Mouse (Mus musculus) CD4-positive helper T cell, adult 2 months (primary cell): Measurements from ENCODE around the gene Pxdc1.

Source experiments
- DNase-seq: peaks from one replicate; pipeline ENCODE4 v3.0.0-alpha.2; 2012; ENCODE audit warnings: low read depth, missing footprints, low spot score

Pxdc1 gene

DNA sequence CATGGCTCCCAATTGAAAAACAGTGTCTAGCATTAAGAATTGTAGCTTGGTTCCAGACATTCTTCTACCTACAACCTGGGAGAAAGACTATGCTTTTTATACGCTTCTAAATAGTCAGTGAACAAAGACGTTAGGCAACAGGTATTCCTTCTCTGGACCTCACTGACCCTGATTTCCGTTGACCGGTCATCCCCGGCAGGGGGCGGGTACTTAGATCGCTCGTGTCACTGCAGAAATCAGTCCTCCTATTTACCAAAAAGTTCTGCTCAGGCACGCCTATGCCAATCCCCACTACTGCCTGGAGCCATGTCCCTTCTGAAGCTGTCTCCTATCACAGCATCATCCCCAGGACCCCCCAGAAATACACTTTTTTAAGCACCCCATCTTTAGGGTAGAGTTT is at the start of gene Pxdc1:
Gene Pxdc1 (minus strand): TSS at position 96 of the 400 bp plus-strand sequence.
- DNase-seq: no peak

DNA sequence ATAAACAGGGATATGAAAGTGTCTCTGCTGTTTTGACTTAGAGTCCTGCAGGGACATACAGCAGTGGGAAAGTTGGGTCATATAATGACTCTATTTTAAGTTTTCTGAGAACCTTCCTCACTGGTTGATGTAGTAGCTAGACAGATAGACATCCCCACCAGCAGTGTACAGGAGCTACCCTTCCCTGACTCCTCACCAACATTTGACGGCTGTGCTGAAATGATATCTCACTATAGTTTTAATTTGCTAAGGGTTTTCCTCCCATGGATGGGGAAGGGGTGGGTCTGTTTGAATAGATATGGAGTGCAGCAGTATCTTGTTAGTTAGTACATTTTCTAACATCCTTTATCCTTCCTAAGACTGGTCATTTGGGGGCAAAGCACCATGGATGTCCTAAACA is 47.3 kb upstream of the Pxdc1 start:
- DNase-seq: no peak

DNA sequence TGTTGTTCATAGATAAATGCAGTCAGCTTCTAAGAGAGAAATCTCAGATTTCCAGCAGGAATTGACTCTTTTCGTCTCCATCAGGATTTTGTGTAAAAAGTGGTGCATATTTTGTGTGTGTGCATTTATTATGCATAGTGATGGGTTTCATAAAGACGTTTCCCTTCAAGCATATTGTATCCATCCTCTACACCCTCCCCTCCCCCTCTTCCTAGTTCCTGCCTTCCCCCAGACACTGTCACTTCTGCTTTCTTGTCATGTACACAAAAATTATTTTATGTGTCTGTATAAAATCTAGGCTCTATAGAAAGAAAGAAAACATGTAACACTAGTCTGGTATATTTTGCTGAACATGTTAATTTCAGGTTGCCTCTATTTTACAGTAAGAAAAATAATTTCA is 46.8 kb upstream of the Pxdc1 start:
- no peak for DNase-seq

DNA sequence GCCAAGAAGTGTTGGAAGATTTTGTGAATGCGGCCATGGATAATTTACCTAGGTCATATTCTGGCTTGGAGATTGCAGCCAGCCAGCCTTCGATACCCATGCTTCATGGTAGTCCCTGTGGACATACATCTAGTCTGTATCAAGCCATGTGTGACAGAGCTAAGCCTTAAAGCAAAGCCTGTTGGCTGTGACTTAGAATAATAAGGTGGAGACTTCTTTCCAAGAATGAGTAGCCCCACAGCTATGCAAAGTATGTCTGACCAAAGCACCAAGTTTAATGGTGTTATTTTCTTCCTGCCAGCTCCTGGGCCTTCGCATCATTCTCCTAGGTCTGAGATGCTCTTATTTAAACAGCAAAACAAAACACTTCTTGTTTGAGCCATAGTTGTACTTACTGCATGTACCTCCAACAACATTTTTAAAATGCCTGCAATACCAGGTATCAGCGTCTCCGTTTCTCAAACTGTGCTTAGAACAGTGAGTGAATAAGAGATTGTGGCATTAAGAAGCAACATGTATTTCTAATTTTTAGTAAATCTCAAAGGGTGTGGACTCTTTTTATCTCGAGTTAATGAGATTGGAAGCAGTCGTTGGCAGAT is 43.5 kb upstream of the Pxdc1 start:
- DNase-seq: no peak

DNA sequence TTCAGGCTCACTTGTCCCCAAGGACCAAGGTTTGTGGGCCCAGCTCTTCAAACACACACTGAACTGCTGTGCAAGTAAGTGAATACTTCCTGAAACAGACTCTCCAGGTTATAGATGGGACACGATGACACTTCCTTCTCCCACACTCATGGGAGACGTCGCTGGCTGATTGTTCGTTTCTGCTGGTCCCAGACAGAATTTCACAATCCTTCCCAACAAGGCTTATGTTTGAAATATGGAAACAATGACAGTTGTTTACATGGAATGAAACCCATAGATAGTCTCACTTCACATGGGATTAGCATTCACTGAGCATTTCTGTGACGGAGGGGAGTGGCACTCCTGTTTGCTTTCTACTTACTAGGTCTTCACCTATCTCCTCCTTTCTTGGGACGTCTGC is 39.8 kb upstream of the Pxdc1 start:
- no peak for DNase-seq

DNA sequence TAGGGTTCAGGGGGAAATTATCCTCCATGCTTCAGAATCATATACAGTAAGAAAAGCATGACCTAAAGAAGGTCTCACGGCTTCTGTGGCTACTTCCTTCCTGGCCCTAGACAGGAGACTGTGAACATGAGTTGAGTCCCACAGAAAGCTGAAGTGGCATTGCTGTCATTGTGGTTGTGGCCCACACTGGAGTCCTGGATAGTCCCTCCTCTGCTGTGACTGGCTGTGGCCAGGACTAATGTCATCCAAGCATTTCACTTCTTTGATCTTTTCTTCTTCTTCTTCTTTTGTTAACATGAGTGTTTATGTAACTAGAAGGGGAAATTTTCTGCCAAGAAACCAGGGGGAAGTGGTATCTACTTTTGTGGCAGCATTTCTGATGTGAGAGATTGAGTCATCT is 37.8 kb upstream of the Pxdc1 start:
- DNase-seq: no peak

DNA sequence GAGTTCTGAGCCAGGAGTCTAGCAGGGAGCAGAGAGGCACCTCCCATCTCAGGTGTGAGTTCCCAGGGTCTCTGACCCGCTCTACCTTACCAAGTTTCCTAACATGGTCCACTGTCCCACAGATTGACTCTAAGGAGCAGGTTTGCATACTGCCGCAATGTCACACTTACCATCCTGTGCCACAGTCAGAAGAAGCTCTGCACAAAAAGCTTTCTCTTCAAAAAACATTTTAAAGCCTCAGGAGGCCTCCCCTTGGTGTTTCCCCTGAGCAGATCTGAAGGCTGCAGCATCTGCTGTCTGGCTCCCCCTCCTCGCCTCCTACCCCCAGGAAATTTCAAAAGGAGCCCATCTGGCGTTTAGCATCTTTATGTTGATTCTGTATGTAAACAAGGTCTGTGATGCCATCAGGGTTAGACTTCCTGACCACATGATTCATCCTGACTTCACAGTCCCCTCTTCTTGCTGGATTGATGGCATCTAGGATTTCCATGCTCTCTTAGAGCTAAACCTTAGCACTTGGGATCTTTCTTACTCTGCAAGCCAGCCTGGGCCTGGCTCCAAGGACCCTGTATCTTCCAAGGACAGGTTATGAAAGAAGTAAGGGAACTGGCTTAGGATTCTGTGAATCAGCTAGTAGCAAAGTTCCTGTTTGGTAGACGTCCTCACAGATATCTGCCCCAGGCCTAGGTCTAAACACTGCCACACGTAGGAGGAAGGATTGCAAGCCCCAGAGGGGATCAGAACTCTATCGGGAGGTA is 31.9 kb upstream of the Pxdc1 start:
- no peak for DNase-seq

DNA sequence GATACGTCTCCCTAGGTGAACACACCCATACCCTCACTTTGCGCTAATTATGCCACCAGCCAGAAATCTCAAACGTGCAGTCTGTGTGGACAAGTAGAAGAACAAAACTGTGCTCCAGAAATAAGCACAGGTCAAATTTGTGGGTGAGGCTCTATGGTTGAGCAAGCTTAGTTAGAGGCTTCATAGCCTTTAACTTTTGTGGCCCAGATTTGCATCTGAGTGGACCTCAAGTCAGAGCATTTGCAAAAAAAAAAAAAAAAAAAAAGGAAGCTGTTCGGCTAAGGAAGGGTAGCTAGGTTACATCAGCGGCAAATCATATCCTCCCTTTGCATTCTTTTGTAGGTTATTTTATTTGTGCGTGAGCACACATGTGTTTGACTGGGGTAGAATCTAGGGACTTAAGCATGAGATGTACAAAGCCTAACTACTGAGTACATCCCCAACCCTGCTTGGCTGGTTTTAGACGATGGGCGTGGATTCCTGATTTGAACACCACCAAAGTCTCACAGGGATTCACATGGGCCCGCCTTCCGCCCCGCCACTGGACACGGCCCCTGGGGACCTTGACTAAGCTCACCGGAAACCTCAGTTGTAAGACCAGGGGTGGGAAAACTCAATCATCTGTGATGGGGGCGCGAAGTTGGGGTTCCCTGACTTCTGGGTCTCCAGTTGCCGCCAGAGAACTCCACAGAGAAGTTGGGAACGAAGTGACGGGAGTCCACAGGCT is 30.6 kb upstream of the Pxdc1 start:
- DNase-seq: no peak

DNA sequence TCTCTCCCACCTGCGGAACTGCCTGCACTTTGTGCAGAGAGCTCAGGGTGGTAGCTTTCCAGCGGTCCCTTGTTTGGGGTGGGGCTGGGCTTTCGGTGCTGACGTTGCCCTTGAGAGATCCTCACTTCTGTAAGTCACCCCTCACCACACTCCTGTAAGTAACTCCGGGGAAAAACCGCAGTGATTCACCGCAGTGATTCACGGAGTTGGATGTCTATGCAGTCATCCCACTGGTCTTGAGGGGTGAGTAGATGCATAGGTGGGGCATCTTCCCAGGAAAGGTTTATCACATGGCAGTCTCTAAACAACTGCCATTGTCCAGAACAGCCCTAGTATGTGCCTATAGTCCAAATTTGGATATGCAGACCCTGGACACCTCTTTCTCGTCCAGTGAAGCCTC is 30.0 kb upstream of the Pxdc1 start:
- DNase-seq: no peak

DNA sequence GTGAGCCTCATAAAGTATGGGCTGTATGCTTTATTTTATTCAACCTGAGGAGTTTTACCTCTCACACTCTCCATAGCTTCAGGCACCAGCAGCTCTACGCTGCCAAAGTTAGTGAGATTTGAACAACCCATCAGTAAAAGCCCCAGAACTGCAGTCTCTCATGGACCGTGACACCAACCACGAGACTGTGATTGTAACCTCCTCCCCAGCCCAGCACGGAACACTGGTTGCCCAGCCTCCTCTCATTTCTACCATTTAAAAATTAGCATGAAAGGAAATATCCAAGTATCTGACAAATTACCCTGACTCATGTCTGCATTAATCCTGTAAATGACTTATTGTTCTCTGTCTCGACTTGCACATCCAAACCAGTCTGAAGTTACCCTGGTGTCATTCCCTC is 23.2 kb upstream of the Pxdc1 start:
- DNase-seq: no peak

DNA sequence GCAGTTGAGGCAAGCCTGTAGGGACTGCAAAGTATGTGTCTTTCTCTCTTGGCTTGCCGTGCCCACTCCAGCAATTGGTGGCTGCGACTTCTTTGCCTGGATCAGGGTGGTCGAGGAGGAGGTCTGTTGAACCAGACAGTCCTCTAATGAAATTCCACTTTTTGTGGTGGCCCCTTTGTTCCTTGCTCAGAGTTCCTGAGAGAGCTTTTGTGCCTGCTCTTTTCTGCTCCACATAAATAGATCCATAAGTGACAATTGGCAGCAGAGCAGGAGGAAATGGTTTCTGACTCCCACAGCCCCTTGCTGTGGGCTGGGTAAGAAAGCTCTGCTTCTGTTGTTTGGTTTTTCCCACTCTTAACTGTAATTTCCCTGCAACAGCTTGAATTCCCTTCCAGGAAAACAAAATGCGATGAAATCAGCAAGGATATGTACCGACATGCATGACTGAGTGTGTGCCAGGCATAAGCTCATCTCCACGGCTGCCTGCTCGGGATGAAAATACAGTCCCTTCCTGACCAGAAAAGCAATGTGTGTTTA is 22.6 kb upstream of the Pxdc1 start:
- no peak for DNase-seq

DNA sequence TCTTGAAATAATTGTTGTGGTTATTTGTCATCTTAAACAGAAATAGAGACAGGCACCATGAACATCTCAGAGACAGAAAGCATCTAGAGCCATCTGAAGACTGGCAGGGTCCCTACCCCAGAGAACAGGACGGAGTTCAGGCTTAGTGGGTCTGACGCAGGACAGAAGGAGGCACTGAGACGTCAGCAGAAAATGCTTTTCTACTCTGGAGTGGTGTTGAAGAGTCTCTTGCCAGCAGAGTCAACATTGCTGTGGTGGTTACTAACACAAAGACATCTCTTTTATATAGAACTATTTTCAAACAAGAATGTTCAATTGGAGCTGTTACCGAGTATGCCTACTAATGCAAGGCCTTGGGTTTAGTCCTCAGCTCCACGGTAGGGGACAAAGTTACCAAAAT is 20.1 kb upstream of the Pxdc1 start:
- DNase-seq: no peak

DNA sequence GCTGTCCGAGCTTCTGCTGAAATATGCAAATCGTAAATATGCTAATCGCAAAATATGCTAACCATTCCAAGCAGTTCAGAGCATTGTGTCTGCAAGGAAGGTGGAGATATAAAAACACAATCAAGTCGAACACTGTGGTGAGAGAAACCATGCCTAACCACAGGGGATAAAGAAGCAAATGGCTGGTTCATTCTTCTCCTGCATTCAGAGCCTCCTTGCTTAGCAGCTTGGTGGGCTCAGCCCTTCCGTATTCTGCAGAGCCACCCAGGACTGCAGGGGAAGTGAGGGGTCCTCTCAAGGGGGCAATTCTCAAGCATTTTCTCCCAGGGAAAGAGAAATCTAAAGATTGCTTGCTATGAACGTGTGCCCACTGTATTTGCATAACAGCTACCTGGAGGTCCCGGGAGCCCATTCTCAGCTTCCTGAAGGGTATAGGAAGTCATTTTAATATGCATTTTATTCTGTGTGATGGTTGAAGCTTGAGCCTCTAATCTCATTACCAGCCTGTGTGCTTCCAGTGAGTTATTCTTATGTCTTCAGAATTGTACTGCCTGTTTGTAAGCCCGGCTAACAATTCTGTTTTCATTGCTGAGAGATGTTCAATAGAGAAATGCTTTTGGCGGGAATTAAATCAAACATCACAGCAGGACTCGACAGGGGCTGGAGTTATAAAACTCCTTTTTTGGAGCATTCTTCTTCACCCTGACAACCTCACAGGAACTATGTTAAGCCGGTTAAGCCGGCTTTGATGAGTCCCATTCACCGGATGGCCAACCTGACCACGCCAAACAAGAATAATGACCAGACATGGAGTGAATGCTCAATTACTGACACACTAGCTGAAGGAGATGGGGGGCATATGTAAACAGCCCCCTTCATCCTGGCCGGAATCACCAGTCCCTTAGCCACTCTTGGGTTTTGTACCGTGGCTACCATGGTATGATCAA is 16.9 kb upstream of the Pxdc1 start:
- DNase-seq: no peak

DNA sequence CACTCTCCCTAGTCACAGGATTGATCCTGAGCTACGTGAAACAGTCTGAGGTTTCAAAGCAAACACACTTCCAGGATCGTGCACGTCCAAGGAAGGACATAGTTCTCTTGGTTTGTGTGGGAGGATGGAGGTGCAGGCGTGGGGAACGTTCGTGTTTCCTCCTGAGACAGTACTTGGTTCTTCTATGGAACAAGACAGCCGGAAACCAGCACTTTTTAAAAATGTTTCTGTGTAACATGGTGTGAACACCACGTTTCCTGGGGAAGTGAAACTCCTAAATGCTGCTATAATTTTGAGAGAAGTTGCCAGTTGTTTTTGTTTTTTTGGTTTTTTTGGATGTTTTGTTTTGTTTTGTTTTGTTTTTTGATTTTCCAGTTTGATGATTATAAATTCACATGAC is 13.9 kb upstream of the Pxdc1 start:
- no peak for DNase-seq

DNA sequence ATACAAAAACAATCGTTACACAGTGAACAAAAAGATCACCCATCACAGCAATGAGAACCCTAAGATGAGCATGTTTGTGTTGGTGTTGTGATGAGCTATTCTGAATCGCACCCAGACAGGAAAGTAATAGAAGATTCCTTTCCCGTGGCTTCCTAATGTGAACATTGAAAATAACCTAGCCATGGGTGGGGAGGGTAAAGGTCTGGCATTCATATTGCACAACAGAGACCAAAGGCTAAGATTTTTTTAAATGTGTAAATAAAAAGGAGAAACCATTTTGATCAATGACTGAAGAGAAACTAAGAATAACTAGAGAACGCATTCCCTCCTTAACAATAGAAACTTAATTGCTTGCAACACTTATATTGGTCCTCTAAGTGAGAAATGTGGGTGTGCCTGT is 11.8 kb upstream of the Pxdc1 start:
- no peak for DNase-seq

DNA sequence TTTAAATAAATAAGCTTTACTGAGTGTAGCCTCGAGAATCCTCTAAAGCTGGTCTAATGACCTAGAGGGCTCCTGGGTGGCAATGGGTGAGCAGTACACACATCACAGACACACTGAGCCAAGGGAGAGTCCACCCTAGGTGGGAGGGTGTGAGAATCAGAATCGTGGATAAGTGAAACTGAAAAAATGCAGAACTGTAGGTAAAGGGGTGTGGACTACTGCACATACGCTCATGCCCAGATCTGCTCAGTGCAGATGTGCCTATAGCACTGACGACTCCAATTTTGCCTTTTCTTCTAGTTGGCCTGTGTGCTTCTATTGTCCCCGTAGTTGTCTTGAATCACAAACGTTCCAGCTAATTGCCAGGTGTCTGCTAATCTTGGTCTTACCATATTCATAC is 10.5 kb upstream of the Pxdc1 start:
- DNase-seq: no peak

DNA sequence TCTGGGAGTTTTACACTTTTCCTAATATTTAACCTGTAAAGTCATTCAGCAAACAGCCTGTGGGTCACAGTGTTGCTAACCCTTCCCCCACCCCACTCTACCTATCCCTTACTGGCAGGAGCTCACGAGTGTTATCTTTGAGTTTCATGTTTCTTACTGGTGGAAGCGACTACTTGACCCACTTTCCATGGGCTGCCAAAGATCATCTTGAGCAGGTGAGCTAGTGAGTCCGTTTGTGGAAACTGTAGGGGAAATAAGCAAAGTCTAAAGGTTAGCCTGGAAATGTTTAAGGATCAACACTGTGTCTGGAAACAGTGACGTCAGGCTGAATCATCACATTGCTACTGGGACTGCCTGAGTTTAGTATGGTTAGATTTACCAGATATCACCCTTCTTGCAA is 6.2 kb upstream of the Pxdc1 start:
- DNase-seq: no peak

DNA sequence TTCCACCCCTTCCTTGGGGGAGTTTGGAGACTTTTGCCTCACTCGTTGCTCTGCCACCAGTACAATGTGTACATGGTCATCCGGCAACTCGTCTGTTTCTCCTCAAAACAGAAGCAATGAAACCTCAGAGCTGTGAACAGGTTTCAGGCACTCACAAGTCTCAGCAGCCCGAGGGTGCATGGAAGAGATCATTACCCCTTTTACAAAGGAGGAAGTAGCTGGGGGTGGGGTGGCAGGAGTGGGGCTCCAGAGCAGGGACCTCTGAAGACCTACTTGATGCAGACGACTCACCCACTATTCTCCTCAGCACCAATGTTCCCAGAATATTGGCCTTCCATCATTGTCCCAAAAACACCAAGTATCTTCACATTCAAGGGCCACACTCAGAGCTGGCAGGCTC is 3.1 kb upstream of the Pxdc1 start:
- DNase-seq: no peak

DNA sequence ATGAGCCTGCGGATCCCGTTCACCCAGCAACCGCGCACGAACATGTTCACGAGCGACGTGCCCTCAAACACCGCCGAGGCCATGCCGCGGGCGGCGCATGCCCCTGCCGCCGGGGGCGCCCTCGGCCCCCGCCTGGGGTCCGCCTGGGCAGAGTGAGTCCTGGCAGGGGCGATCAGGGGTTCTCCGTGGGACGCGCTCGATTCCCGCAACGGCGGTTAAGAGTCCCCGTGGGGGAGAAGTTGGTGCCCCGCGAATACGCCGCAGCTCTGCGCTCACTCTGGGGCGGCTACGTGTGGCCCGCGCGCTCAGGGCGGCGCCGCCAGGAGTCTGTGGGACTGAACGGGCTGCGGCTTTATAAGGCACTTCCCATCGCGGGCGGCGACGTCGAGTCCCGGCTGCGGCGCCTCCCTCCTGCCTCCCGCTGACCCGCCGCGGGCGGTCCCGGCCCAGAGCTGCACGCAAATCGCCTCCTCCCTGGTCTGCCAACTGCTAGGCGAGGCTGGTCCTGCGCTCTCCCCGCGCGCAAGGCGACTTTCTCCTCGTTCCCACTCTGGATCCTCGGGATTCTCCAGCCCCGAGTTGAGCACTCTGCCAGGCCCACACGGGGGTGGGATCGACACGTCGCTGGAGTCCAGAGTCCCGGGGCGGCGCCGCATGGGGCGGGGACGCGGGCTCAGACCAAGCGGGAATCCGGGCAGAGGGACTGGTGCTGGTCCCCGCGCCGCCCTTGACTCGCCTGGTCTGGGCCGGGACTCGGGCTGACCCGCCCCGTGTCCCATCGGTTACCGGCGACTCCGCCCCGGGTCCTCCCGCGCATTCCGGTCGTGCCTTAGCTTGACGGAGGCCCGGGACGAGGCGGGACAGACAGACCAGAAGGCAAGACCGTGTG is 689 bp downstream of the Pxdc1 start:
- DNase-seq: no peak

DNA sequence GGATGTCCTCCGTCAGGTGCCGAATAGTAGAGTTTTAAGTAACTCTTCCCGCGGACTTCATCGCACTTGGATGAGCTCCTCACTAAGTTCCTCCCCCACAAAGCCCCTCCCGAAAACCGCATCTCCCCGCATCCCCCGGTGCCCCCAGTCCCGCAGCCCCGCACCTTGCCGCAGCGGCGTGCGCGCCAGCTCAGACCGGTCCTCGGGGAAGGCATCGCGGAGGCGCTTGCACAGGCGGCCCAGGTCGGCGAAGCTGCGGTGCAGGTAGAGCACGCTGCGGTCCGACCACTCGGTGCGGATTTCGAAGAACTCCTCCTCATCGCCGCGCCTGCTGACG is 1.3 kb downstream of the Pxdc1 start:
- DNase-seq: no peak
